Mouse (Mus musculus) urinary bladder, adult 2 months (tissue): ENCODE measurements around the gene Gm20532. TPM values are rescaled to one million over a fixed set of nuclear protein-coding genes. Genes with fewer than 3 reads are reported as not detected.

Source experiments
- DNase-seq: peaks from one replicate; pipeline ENCODE4 v3.0.0; 2022; ENCODE audit warnings: low spot score
- polyA plus RNA-seq: library from polyadenylated mRNA; depleted of rRNA; stranded (reverse); fragments of >200 nt; gene quantifications from 2 replicates; pipeline ENCODE4 v1.2.3, GENCODE M21; 2012

Gm20532 gene
- polyA plus RNA-seq, 1 experiment, result not detected

DNA sequence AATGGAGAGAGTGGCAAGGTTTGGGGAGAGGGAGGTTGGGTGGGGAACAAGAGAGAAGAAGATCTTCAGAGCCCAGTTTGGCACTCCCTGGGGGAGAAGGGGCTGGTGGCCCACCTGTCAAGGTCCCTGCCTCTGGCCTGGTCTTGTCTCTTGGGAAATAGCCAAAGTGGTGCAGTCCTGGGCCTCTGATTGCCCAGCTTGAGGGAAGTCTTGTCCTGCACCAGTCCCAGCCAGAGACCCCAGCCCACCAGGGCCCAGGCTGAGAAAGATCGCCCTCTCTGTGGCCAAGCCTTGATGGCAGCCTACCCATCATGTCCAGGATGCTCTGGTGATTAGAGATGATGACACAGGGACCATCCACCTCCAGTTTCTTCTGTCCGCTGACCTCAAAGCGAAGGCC is 10.5 kb downstream of the Gm20532 start:
- DNase-seq, result no peak

DNA sequence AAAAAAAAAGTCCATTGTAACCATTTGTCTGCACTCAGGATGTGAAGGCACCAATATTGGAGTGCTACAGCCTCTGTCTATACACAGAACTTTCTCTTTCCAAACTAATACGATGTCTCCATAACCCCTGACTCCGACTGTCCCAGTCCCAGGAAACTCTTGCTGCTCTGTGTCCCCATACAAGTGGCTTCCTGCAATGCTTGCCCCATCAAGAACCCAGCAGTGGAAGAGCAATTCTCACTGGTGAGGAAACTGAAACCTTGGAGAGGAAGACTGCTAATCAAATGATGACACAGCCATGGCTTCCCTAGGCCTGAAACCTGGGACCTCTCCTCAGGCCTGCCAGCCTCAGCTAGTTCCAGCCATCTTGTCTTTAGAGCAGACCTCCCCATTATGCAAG is 11.4 kb downstream of the Gm20532 start:
- no peak for DNase-seq

DNA sequence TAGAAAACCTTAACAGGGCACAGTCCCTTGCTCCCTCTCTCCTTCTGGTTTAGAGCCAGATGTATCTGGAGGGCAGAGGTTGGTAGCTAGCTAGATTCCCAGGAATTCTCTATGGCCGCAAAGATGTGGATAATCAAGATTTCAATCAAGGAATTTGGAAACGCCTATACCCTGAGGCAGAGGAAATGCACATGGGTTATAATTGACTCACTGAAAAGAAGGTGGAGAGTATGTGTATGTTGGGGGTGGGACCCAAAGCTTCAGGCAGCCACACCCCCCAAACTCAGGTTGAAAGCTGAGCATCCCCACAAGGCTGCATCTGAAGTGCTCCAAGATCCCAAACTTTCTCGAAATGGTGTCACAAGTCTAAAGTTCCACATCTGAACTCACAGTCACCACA is 12.0 kb downstream of the Gm20532 start:
- DNase-seq, result no peak

DNA sequence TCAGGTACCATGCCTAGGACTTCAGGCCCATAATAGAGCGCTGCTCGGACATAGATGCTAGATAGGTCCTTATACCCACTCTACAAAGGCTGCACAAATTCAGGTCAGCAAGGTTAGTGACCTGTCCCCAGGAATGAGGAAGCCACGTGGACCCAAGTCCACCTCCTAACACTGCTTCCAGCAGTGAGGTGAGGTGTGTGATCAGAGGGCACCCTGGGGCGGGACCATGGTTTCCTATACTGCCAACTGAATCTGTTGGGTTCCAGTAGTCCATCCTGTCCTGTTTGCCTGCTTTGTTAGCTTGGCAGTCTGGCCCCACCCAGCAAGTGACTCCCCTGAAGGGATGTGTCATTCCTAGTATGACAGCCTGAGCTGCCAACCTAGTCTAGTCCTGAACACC is 13.5 kb downstream of the Gm20532 start:
- no peak for DNase-seq

DNA sequence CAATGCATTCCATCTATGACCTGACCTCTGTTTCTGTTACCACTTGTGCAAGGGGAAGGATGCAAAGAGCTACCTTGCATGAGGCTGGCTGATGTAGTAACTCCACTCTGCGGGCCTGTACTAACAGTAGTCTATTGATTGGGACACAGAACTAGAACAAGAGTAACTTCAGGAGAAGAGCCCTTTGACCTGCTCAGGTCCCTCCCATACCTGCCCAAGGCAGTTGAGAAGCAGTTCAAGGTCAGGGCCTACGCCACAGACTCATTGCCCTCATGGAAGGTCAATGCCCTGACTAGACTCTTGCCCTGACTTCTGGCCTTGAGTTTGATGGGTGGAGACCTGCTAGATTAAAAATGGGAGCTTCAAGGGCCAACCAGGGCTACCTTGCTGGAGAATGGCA is 14.2 kb downstream of the Gm20532 start:
- DNase-seq, result no peak

DNA sequence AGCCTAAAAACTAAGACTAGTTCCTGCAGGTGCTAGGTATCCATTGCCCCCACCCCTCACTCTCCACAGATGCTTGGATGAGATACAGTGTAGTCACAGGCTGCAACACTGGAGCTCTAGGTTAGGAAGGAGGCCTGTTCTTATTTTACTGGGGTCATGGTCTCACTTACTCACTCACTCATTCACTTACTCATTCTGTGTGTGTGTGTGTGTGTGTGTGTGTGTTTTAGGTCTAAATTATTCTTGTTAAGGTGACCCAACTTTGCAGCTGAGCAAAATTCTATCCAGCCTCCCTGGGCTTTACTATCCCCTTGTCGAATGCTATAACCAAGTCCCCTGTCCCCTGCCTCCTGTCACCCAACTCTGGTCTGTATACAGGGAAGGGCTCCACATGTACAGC is 15.2 kb downstream of the Gm20532 start:
- no peak for DNase-seq

DNA sequence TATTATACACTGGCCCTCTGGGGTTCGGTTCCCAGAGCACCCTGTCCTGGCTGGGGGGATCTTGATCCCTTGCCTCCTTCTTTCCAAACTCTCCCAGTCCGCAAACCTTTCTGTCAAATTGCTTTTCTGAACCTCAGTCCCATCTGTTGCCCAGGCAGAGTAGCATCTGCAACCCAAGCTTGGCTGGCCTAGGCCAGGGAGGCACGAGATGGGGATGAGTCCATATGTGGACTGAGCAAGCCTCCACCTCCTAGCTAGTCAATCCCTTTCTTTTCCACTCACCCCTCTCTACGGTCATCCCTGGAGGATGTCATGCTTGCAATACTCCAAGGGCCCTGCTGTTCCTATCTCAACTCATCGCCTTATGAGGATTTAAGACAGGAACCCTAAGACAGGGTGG is 16.2 kb downstream of the Gm20532 start:
- DNase-seq, result no peak

DNA sequence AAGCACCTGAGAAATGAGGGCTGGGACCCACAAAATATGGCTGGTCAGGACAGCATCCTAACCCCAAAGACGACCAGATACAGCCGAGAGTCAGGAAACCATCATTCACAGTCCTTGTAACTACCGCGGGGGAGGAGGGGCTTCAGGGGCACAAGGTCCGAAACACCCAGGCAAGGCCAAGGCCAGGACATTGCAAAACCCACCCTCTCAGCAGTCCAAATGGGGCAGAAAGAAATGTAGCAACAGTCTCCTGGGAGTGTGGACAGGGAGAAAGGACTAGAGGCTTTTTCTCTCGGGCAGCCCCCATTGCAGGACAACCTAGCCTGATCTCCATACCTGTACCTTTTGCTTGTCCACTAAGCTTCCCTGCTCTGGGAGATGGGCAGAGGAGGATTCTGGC is 16.7 kb downstream of the Gm20532 start:
- no peak for DNase-seq

DNA sequence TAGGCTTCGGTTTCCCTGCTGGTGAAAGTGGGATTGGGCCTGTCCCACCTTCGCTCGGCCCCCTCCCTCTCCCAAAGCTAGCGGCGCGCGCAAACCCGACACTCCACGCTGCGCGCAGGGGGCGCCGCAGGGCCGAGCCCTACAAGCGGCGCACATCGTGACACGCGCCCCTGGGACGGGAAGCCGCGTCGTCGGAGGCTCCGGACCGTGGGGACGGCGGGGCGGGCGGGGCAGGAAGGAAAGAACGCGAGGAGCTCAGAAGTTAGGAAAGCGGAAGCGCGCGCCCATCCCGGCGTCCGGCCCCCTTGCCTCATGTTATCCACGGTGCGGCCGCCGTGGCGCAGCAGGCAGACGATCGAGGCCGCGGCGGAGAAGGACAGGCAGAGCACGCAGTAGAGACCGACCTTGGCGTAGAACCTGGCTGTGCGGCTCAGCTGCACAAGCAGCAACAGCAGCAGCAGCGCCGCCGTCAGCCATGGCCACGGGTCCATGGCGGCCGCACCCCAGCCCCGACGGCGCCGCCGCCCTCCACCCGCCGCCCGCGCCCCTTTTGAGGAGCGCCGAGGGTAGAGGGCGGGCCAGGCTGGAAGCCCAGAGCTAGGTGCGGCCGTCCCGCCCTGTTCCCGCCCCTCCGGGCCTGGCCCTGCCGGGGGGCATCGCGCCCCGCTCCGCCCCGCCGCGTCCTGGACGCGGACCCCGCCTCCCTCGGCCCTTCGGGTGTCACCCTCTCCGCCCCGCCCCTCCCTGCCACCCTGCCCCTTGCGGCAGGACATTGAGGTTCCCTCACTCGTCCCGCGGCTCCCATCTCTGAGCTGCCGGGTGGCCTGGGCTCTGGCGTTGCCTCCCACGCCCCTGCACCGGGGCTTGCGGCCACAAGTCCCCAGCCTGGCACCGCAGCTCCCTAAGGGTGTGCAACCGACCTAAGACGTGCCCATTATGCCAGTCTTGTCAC is 17.6 kb downstream of the Gm20532 start, which contains the start of gene Agpat2:
Gene Agpat2, minus strand, starts transcription at position 698 of the 952 bp plus-strand sequence.
- DNase-seq, result peak; percentile 77

DNA sequence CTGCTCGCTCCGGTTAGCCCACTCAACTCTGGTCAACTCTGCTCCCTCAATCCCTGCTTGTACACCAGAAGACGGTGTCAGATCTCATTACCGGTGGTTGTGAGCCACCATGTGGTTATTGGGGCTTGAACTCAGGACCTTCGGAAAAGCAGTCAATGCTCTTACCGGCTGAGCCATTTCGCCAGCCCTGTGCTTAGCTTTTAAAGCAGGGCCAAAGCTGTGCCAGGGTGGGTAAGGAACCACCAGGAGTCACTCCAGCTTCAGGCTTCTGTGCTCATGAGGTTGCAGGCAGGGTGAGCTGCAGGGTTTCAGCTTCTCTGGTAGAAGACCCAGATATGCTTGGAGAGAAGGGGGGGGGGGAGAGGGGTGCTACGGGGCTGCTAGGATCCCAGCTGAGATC is 18.9 kb downstream of the Gm20532 start:
- no peak for DNase-seq

DNA sequence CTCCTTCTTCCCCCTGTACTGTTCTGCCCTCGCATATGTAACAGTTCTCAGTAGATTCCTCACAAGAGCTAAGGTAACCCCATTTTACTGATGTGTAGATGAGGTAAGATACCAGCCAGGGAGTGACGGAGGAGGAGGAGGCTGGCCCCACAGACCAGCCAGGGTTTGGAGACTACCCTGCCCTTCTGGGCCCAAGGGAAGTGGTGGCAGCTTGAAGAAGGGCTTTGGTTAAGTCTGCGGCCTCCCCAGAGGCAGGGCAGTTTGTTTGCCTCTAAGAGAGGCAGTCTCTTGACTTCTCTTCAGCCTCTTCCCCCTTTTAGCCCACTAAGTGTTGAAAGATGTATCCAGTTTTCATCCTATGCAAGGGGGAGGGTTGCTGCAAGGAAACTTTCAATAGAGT is 20.1 kb downstream of the Gm20532 start:
- no peak for DNase-seq

DNA sequence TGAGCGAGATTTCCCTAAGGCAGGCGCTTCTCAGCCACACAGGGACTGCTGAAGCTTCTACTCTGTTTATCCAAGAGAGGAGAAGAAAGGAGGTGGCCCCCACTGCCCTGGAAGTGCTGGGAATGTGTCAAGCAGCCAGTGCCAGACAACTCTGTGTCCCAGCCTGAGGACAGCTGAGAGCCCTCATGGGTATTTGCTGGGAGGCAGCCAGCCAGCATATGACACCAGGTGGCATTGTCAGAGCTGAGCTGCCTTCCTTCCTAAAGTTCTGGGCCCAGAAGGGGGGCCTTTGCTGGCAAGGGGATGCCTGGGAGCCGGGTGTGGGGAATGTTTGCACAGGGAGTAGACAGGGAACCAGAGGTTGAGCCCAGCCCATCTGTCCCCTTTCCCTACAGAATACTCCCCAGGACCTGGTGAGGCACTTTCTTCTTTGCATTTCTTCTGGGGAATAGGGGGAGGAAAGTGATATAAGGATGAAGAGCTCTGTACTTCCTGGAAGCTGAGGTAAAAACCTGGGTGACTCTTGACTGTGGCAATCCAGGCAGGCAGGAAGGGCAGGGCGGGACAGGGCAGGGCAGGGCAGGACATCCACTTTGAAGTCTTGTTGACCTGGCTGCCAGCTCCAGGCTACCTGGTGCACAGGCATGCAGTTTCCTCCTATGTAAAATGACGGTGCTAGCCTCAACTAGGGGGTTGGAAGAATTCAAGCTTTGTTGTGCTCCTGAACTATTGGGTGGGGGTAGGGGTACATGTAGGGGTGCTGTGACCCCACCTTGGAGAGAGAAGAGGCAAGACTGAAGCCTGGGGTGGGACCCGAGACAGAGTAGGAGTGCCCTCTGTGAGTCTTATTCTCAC is 20.8 kb downstream of the Gm20532 start:
- no peak for DNase-seq

DNA sequence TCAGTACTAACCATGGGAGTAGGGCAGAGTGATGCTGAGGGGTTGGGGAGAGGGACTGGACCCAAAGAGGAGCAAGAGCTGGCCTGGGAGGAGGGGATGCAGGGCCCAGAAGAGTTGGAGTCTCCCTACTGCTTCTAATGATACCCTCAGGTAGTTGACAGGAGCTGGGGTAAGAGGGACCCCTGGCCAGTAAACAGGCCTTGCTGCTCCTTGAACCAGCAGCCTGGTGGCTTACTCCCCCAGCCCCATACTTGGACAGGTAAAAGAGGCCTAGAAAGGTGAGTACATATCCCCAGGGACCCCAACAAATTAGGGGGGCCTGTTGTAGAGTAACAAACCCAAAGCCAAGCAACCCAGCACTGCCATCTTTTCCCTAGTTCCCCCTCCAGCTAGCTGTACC is 22.3 kb downstream of the Gm20532 start:
- DNase-seq, result no peak

DNA sequence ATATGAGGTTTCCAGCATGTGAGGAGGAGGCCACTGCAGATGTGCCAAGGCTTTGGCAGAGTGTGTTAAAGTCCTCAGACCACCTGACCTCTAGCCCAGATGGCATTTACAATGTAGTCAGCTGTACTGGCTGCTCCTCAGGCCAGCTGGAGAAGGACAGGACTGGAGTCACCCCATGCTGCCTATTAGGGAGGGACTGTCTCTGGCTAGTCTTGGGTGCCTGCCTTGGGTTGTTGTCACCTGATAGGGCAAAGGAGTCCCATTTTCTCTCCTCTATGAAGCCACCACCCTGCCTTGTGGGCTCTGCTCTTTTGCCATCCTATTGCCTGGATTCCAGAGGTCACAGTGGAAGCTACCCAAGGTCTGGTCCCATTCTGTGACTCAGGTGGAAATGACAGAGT is 22.8 kb downstream of the Gm20532 start:
- no peak for DNase-seq

DNA sequence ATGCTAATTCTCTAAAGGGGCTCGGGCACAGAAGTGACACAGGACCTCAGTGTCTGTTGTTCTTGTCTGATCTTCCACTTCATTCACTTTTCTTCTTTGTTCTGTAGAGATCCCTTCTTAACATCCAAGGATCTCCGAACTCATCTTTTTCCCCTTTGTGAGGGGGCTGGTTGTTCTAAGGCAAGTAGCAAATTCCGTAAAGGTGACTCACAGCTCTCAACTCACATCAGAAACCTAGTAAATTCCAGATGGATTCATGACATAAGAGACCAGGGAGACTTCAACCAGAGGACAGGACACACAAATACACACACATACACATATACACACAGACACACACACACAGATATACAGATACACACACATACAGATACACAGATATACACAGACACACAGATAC is 24.1 kb downstream of the Gm20532 start:
- no peak for DNase-seq

DNA sequence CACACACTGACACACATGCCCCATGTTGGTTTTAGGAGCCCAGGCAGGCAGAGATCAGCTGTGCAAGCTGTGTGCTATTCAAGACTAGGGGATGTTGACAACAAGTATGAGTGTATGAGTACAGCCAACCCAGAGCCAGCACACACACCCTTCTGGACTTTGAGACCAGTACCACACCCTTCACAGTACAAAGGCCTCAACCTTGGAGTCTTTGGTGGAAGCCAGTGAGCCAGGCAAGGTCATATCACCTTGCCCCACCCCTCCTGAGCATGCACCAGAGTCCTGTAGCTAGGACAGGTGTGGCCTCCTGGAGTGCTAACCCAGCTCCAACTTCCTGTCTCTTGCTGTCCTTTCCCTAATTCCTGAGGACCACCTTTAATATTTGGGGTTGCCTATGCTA is 24.6 kb downstream of the Gm20532 start:
- DNase-seq, result no peak

DNA sequence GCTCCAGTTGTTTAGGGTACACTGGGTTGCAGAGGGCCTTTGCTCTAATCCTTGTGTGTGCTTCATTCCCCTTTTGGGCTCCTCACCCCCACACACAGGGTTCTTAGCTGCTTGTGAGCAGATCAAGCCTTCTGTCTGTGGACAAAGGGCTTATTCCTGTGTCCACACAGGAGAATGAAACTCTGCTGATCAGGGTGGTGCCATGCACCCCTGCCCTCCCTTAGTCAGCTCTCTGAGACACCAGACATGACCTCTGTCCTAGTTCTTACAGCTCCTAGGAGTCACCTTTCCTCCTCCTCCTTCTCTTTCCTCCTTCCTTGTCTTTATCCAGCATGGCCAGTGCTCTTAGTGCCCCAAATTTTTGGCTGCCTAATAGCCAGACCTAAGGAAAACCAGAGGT is 25.5 kb downstream of the Gm20532 start:
- DNase-seq, result no peak

DNA sequence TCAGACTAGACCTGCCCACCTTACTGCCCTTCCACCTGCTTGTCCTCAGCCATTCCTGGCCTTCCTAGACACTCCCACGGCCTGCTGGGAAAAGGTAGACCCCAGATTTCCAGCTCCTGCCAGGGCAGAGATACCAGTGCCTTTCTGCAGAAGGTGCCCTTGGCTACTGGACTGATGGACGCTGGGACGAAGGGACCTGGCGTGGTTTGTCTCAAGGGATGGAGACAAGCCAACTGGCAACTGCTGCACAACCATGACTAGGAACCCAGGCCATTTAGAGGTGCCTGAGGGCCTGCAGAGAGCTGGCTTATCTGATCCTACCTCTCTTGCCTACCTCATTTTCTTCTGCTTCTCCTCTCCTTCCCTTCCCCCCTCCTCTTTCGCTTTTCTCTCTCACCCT is 28.5 kb downstream of the Gm20532 start:
- DNase-seq, result no peak

DNA sequence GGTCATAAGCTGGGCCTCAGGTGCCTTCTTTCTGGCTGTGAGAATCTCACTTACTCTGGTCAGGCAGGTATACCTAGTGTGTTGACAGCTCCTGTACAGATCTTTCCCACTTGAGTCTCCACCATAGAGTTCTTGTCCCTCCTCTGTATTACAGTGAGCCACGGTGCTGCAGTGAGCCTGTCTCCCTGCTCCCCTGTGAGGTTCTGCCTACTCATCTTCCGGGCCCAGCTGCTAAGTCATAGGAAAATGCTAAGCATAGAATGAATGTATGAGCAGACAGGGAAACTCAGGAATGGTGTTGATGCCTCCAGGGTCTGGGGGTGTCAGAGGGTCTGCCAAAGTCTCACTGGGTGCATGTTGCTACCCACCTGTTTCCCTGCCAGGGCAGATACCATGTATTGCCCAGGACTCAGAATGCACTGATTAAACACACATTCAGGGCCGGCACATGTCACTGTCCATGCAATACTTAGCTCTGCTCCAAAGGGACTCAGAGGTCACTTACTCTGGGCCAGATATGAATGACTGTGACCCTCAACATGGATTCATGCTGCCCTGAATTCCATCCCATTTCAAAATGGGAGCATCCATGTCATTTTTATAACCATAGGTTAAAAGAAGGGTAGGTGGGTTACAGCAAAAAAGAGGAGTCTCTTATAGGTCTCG is 29.2 kb downstream of the Gm20532 start:
- DNase-seq, result no peak

DNA sequence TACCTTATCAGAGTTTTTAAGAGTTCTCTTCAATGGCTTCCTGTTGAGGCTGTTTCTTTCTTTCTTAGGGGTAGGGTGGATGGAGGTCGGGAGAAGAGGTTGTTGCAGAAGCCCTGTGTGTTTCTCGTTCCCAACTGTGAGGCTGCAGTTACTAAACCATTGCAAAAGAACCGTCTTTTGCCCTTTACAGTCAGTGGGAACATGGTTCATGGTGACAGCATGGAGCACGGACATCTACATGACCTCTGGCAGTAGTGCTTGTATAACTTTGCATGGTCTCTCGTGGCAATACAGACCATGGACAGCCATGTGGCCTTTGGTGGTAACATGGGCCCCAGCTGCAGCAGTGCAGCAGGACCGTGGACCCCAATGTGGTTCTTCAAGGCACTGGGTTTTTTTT is 30.9 kb downstream of the Gm20532 start:
- no peak for DNase-seq

DNA sequence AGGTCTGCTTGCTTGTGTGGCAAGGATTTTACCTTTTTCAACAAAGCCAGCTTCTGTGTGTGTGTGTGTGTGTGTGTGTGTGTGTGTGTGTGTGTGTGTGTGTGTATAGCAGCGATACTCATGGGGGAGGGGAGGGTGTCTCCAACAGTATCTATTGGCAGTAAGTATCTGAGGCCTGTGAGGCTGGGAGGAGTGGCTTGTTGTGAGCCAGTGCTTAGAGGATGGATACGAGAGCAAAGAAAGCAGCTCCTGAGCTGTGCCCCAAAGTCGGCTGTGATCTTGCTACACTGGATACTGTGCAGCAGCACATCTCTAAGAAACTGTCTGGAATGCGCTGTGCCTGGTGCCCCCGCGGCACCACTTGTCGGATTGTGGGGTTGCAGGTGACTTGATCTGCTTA is 31.5 kb downstream of the Gm20532 start:
- DNase-seq, result no peak

DNA sequence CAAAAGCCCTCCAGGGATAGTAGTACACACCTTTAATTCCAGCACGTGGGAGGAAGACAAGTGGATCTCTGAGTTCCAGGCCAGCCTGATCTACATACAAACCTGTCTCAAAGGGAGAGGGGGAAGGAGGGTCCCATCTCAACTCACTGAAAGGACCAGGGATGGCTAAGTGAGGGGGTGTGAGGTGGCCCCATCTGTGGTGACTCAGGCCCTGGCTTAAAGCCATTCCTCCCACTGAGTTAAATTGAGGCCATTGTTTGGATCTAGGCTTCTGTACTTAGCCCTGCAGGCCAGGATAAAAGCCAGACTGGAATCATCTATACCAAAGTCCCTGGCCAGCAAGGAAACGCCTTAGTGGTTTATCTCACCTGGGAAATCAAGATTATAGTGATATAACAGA is 34.8 kb downstream of the Gm20532 start:
- DNase-seq, result no peak
